Mouse (Mus musculus) midbrain, embryonic 12.5 days (tissue): ENCODE data around the gene Atp8b3. TPM values are rescaled to one million over a fixed set of nuclear protein-coding genes. Genes with fewer than 3 reads are reported as not detected.

Source experiments
- ATAC-seq: fragments of 200-750 bp; cut with Nextera tagmentation; 2 replicates; pipeline ENCODE4 v1.8.0; 2017; ENCODE audit warnings: low read depth, moderate TSS enrichment, moderate library complexity; ENCODE audit not compliant: low FRiP score
- H3K27ac ChIP-seq: fragments of 300-500 bp; sonication (generic); replicated peaks from 2 replicates; pipeline ENCODE4 v1.5.1; 2016; ENCODE audit warnings: mild to moderate bottlenecking
- H3K27me3 ChIP-seq: fragments of 300-500 bp; sonication (generic); 2 replicates; pipeline ENCODE4 v1.6.1; 2016; ENCODE audit warnings: mild to moderate bottlenecking
- H3K36me3 ChIP-seq: fragments of 300-500 bp; sonication (generic); 2 replicates; pipeline ENCODE4 v1.6.1; 2016
- H3K4me1 ChIP-seq: fragments of 300-500 bp; sonication (generic); 2 replicates; pipeline ENCODE4 v1.6.1; 2016
- H3K4me2 ChIP-seq: fragments of 300-500 bp; sonication (generic); replicated peaks from 2 replicates; pipeline ENCODE4 v1.6.1; 2016; ENCODE audit warnings: mild to moderate bottlenecking, moderate library complexity
- H3K4me3 ChIP-seq: fragments of 300-500 bp; sonication (generic); 2 replicates; pipeline ENCODE4 v1.5.1; 2016; ENCODE audit warnings: mild to moderate bottlenecking
- H3K9ac ChIP-seq: fragments of 300-500 bp; sonication (generic); replicated peaks from 2 replicates; pipeline ENCODE4 v1.6.1; 2016; ENCODE audit warnings: mild to moderate bottlenecking, moderate library complexity
- H3K9me3 ChIP-seq: fragments of 300-500 bp; sonication (generic); 2 replicates; pipeline ENCODE4 v1.6.1; 2016; ENCODE audit warnings: mild to moderate bottlenecking
- WGBS: fragments of 180-500 bp; shearing (Covaris S2); methylation state at CpG from one replicate; pipeline ENCODE4 v1.1.7; 2016; 5-methylcytosine and 5-hydroxymethylcytosine counted together
- polyA plus RNA-seq: library from polyadenylated mRNA; unstranded; fragments of >200 nt; fragmentation: Nextera tagmentation; extraction: Ambion mirVana; gene quantifications from 2 replicates; pipeline ENCODE4 v1.2.1, GENCODE M21; 2016

Atp8b3 gene
- polyA plus RNA-seq, 1 experiment from 2014 or later, result 0.78 TPM

DNA sequence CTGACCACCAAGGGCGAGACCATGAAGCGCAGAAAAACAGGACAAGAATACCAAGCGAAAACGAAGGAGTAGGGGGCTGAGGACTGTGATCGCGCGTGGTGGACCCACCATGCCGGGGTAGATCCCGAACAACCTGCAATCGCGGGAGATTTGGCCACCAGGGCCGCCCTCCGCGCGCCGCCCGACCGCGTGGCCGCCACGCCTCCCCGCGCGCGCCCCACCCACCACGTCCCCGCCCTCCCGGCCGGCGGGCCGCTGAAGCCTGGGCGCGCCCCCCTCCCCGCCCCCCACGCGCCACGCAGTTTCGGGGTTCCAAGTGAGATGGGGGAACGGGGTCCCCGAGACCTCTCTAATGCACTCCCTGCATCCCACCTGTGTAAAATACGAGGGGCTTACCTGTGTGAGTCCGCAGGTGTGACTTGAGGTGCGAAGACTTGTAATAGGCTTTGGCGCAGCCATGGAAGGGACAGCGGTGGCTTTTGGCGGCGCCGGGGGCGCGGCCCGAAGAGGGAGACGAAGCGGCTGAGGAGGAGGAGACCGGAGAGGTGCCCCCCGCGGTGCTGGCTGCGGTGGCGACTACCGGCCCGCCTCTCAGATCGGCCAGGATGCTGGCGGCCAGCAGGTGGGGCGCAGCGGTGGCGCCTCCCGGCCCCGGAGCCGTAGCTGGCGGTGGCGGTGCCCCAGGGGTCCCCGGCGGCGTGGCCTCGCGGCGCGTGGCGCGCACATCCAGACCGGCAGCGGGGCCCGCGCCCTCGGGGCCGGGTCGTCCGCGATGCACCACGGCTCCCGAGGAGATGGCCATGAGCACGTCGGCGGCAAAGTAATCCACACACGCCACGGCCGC lies 37.6 kb upstream of the Atp8b3 start:
- peaks cover 54% of the 10 kb centered on the region for H3K4me1 ChIP-seq
- peaks cover 17% of the 10 kb centered on the region; the same call in 1 of the 2 replicates for H3K27me3 ChIP-seq
- no peaks in the 10 kb centered on the region for H3K9me3 ChIP-seq
- peak overlapping the region; percentile 76 for H3K27ac ChIP-seq
- H3K36me3 ChIP-seq, result no peaks in the 10 kb centered on the region
- peak overlapping the region; percentile 98 for H3K4me2 ChIP-seq
- under 1% methylated on average over 79 of the region's 96 CpGs for WGBS
- ATAC-seq, result peak; percentile 12; the same call in 1 of the 2 replicates
- peak overlapping the region; percentile 75 for H3K4me3 ChIP-seq
- peak overlapping the region; percentile 81 for H3K9ac ChIP-seq

DNA sequence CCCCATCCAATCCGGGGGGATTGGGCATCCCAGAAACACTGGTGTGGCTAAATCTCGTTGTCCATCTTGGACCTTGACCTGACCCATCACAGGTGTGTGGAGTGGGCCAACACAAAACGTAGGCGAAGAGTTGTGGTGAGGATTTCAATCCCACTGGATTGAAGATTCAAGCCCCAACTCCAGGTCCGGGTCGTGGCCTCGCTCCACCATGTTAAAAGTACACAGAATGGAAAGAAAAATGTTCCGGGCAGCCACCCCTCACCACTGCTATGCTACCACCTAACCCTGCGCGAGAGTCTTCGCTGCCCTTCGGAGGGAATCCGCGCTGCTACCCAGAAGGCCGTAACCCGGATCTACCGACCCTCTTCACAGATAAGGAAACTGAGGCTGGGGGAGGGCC lies 37.0 kb upstream of the Atp8b3 start:
- peak overlapping the region; percentile 75 for H3K4me3 ChIP-seq
- no peak overlapping the region for H3K27ac ChIP-seq
- peak overlapping the region; percentile 98 for H3K4me2 ChIP-seq
- H3K27me3 ChIP-seq, result peaks cover 17% of the 10 kb centered on the region; the same call in 1 of the 2 replicates
- H3K4me1 ChIP-seq, result peaks cover 61% of the 10 kb centered on the region
- 22% methylated on average over 17 of the region's 17 CpGs for WGBS
- ATAC-seq, result no peak
- no peaks in the 10 kb centered on the region for H3K9me3 ChIP-seq
- H3K9ac ChIP-seq, result peak overlapping the region; percentile 81
- no peaks in the 10 kb centered on the region for H3K36me3 ChIP-seq

DNA sequence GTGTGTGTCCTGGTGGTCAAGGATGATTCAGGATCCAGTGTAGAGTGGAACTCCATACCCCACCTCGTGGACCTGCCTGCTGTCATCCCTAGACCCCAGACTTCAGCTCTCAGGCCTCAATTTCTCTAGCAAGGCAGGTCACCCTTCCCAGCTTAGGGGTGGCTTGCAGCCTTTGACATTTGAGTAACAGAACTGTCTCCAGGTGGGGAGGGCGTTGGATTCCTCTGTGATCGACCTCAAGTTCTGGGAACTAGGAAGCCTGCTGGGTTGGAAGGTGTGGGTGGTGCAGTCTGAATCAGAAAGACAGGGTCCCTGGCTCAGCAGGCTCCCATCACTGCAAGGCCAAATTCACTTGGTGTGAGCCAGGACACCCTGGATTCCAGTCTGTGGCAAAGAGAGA lies 36.0 kb upstream of the Atp8b3 start:
- H3K27me3 ChIP-seq, result peaks cover 17% of the 10 kb centered on the region; the same call in 1 of the 2 replicates
- no peak overlapping the region for H3K9ac ChIP-seq
- no peak overlapping the region for H3K4me3 ChIP-seq
- no peak overlapping the region for H3K27ac ChIP-seq
- H3K9me3 ChIP-seq, result no peaks in the 10 kb centered on the region
- WGBS, result 76% methylated on average over 3 of the region's 3 CpGs
- ATAC-seq, result no peak
- H3K36me3 ChIP-seq, result no peaks in the 10 kb centered on the region
- H3K4me1 ChIP-seq, result peaks cover 71% of the 10 kb centered on the region
- H3K4me2 ChIP-seq, result no peak overlapping the region

DNA sequence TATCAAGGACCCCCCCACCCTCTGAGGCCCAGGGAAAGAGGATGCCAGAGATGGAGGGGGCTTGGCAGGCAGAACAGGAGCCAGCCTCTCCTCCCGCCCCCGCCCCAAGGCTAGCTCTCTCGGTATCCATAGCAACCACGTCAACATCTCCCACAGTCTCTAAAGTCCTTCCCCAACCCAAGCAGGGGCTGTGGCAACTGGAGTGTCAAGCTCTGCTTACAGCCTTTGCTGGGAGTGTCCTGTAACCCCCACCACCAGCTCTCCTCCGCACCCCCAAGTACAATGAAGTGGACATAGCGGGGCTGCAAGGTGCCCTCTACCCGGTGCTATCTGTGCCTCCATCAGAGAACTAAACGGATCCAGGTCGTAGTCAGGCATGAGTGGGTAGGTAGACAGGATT lies 35.0 kb upstream of the Atp8b3 start:
- Histone ChIP-seq H3K9ac (peak overlapping the region; percentile 34; the same call in 1 of the 2 replicates), H3K27ac (no peak overlapping the region), H3K4me2 (no peak overlapping the region), H3K27me3 (peaks cover 17% of the 10 kb centered on the region; the same call in 1 of the 2 replicates), H3K4me3 (no peak overlapping the region), H3K9me3 (no peaks in the 10 kb centered on the region), H3K4me1 (peaks cover 74% of the 10 kb centered on the region), H3K36me3 (no peaks in the 10 kb centered on the region)
- ATAC-seq, result no peak
- 51% methylated on average over 9 of the region's 9 CpGs for WGBS

DNA sequence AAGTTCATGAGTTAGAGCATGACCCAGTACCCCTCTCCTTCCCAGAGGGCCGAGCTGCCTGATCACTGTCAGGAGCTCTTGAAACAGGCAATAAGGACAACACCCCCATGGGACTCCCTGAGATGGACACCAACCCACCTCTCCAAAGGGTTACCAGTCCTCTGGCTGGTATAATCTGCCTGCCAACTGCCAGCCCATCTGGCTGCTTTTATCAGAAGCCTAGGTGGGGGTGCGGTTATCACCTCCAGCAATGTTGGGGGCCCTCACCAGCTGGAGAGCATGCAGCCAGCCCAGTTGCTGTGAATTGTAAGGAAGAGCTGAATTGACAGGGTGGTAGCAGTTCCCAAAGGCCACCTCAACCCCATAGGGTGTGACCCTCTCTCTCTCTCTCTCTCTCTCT lies 33.6 kb upstream of the Atp8b3 start:
- peaks cover 63% of the 10 kb centered on the region for H3K4me1 ChIP-seq
- no peak overlapping the region for H3K4me3 ChIP-seq

DNA sequence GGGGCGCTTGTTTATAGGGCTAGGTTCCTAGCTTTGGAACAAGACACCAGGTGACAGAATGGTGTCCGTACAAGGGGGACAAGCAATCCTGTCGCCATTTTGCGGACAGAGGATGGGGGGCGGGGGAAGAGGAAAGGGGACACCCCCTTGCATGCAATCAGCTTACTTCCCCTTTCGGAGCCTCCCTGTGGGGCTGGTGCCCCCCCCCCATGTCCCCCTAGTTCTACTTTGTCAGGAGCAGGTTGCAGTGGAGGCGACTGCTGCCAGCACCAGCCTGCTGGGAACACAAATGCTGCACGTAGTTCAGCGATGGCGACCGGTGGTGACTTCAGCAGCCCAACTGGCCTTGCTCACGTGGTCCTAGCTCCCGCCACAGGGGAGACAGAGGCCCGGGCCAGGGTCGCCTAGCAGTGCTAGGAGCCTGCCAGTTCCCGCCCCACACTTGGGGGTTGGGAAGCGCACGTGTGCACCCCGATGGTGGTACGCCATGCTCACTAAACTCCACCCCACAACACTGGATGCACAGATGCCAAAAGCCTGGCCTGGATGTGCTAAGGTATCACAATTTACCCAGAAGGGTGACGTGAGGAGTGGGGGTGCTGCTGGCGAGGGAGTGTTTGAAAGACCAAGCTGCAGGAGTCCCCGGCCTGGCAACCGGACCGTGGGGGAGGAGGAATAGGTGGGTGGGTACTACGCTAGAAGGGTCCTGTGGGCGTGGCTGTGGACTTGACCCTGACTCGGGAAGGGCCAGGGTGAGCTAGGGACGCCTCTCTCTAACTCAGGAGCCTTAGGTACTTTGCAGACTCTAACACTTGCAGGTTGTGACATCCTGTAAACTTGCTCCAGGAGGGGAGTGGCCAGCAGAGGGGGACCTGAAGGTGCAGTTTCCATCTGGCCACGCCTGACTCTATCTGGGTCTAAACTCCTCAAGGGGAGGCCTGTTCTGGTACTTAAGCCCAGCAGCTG lies 32.2 kb upstream of the Atp8b3 start:
- 0 out of 2 replicates have a peak, but pooled peaks have one; percentile 10 for ATAC-seq
- Histone ChIP-seq H3K9me3 (no peaks in the 10 kb centered on the region), H3K4me3 (peak overlapping the region; percentile 15; the same call in 1 of the 2 replicates), H3K27ac (0 out of 2 replicates have a peak overlapping the region, but pooled peaks have one; percentile 20), H3K4me1 (peaks cover 68% of the 10 kb centered on the region), H3K27me3 (peaks cover 11% of the 10 kb centered on the region; the same call in 1 of the 2 replicates), H3K4me2 (peak overlapping the region; percentile 42), H3K36me3 (no peaks in the 10 kb centered on the region), H3K9ac (peak overlapping the region; percentile 49)
- 22% methylated on average over 30 of the region's 30 CpGs for WGBS

More for the DNA sequence above, 33.6 kb upstream of the Atp8b3 start:
- 88% methylated on average over 2 of the region's 2 CpGs for WGBS
- Histone ChIP-seq H3K9ac (no peak overlapping the region), H3K27ac (no peak overlapping the region), H3K27me3 (peaks cover 17% of the 10 kb centered on the region; the same call in 1 of the 2 replicates), H3K4me2 (no peak overlapping the region), H3K36me3 (no peaks in the 10 kb centered on the region), H3K9me3 (no peaks in the 10 kb centered on the region)
- ATAC-seq, result no peak

DNA sequence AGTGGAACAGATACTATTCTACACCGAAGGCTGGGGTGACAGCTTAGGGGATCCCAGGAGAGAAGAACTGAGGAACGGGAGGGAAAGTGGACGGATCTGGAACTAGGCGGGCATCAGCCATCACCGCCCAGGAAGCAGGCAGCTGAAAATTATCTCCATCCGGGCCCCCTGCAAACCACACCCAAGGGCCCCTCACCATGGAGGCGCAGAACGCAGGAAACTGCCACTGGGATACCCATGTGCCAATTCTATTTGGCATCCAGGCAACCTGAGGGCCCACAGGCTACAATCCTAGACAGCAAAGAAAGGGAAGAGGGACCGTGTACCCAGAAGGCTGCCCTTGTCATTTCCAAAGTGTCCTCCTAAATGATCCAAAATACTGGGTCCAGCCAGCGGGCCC lies 31.5 kb upstream of the Atp8b3 start:
- no peak for ATAC-seq
- Histone ChIP-seq H3K4me2 (peak overlapping the region; percentile 42; the same call in 1 of the 2 replicates), H3K4me3 (no peak overlapping the region), H3K9me3 (no peaks in the 10 kb centered on the region), H3K4me1 (peaks cover 66% of the 10 kb centered on the region), H3K27me3 (peaks cover 5% of the 10 kb centered on the region; the same call in 1 of the 2 replicates), H3K36me3 (no peaks in the 10 kb centered on the region), H3K27ac (0 out of 2 replicates have a peak overlapping the region, but pooled peaks have one; percentile 20), H3K9ac (no peak overlapping the region)
- WGBS, result 81% methylated on average over 10 of the region's 10 CpGs

DNA sequence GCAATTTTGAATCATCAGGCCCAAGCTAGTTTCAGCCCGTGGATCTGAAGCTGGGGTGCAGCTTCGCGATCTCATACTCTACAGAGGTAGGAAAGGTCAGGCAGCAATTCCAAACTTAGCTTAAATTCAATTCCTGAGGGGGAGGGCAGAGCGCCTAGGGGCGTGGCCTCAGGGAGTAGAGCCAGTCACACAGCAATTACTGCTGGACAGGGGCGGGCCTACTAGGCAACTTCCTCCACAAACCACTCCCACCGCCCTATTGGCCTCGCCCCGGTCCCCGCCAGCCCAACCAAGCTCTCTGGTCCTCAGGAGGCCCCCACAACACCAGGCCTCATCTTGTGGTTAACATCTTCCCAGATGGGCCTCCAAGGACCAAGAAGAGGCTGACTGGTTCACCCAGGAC lies 30.7 kb upstream of the Atp8b3 start:
- ATAC-seq, result no peak
- no peaks in the 10 kb centered on the region for H3K9me3 ChIP-seq
- no peak overlapping the region for H3K9ac ChIP-seq
- H3K27me3 ChIP-seq, result no peaks in the 10 kb centered on the region
- WGBS, result 29% methylated on average over 10 of the region's 10 CpGs
- peaks cover 59% of the 10 kb centered on the region for H3K4me1 ChIP-seq
- H3K27ac ChIP-seq, result no peak overlapping the region
- H3K4me3 ChIP-seq, result no peak overlapping the region
- 0 out of 2 replicates have a peak overlapping the region, but pooled peaks have one; percentile 4 for H3K4me2 ChIP-seq
- H3K36me3 ChIP-seq, result no peaks in the 10 kb centered on the region

DNA sequence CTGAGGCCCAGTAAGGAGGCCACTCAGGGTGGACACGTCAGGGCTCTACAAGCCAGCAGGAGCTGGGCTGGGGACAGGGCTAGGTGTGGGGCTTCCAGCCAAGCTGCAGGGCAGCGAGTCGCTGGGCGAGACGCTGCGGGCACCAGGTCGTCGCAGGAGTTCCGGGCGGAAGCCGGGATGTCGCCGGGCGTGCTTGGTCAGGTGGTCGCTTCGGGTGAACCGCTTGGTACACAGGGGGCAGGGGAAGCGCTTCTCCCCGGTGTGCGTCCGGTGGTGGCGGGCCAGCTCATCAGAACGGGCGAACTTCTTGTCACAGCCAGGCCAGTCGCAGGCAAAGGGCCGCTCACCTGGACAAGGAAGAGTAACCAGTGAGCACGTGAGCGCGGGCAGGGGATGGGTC lies 30.0 kb upstream of the Atp8b3 start:
- 97% methylated on average over 29 of the region's 29 CpGs for WGBS

DNA sequence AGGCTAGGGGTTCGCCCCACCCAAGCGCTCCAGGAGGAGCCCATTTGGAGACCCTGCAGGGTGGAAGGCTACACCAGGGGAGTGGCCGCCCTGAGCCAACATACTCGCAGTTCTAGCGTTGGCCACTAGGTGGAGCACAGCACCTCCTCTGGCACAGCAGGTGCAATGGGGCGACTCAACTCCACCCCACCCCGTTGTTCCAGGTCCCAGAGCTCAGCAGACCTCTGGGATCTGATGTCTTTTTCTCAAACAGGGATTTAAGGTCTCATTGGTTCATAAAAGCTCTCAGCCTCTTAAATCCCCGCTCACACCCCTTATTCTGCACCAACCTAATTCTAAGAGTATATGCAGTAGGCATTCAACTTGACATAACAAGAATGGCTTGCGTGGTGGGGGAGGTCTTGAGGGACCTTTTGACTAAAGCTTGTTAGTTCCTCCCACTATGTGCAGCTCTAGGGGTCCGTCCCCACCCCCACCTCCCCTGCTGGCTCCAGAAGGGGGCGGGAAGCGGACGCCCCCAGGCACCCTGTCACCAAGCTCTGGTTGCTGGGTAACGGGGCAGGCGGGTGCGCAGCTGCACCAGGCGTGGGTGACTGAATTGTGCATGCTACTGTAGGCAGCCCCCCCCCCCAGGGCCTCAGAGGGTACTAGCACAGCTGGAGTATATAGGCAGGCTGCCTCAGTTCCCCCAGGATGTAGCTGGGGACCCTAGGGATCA lies 27.6 kb upstream of the Atp8b3 start:
- Histone ChIP-seq H3K4me2 (peak overlapping the region; percentile 38), H3K9ac (no peak overlapping the region), H3K27ac (peak overlapping the region; percentile 74), H3K4me1 (peaks cover 47% of the 10 kb centered on the region), H3K27me3 (no peaks in the 10 kb centered on the region), H3K4me3 (peak overlapping the region; percentile 12; the same call in 1 of the 2 replicates), H3K9me3 (no peaks in the 10 kb centered on the region), H3K36me3 (no peaks in the 10 kb centered on the region)
- 10% methylated on average over 17 of the region's 17 CpGs for WGBS
- peak; percentile 64 for ATAC-seq

More for the DNA sequence above, 30.0 kb upstream of the Atp8b3 start:
- Histone ChIP-seq H3K9me3 (no peaks in the 10 kb centered on the region), H3K4me2 (no peak overlapping the region), H3K9ac (no peak overlapping the region), H3K27me3 (no peaks in the 10 kb centered on the region), H3K4me1 (peaks cover 52% of the 10 kb centered on the region), H3K36me3 (no peaks in the 10 kb centered on the region), H3K4me3 (no peak overlapping the region), H3K27ac (0 out of 2 replicates have a peak overlapping the region, but pooled peaks have one; percentile 35)
- ATAC-seq, result no peak
